Mouse (Mus musculus) mesoderm, embryonic 11.5 days (tissue): ENCODE results near the gene Ltf.

Source experiments
- DNase-seq: peaks from one replicate; pipeline ENCODE4 v3.0.0-alpha.2; 2012; ENCODE audit warnings: low read depth, low spot score

Gene Ltf

GRCm38 (mm10) chr9:111087960-111088359, 68.9 kb downstream of the Ltf start:
- DNase-seq: no peak

DNA sequence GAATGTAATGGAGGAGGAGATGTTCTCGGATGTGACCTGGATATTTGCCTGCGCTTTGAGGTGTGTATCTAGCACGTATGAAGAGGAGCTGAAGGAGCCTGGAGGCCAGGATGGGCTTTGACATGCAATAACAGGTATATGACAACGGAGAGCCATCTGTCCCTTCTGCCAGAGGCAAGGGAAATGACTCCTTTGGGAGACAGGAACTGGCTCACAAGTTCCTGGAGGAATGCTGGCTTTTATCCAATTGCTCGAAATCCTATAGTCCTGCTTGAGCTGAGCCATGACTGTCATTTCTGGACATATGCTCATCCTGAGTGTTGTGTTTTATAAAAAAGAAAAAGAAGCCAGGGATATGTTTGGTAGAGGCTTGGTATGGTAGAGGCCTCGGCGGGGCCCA, 69.8 kb downstream of the Ltf start:
- DNase-seq: no peak
